Mouse (Mus musculus): ENCODE data around the gene Gm15155. TPM values are rescaled to one million over a fixed set of nuclear protein-coding genes. Genes with fewer than 3 reads are reported as not detected.
"Not testable (repeated sequence)": the region's sequence is repeated elsewhere in the genome, so short reads cannot be mapped to it uniquely, and the experiment has no call there.

Gm15155 gene
- polyA plus RNA-seq, 1 experiment from 2014 or later, result not detected

- 20% methylated on average over 14 of the region's 15 CpGs for WGBS
- no peaks in the 10 kb centered on the region for H3K9me3 ChIP-seq
- H3K4me2 ChIP-seq, result peak overlapping the region; percentile 83
- H3K27ac ChIP-seq, result no peak overlapping the region
- no peak for ATAC-seq (ENCODE audit: insufficient number of reproducible peaks, insufficient read depth, low FRiP score, low TSS enrichment, low read depth)
- peak overlapping the region; percentile 48 for H3K4me3 ChIP-seq (replicated peaks)
- no peaks in the 10 kb centered on the region; the same call in 1 of the 2 replicates for H3K4me1 ChIP-seq (replicated peaks)
- peaks cover 54% of the 10 kb centered on the region for H3K27me3 ChIP-seq
- H3K36me3 ChIP-seq, result no peaks in the 10 kb centered on the region
- H3K9ac ChIP-seq (replicated peaks), result no peak overlapping the region
These were observed 354 bp downstream of the Gm15155 start for GRCm38 (mm10) chrX:155624895-155625294.

GRCm38 (mm10) chrX:155625671-155626196, 1.2 kb downstream of the Gm15155 start:
- no peak overlapping the region for H3K9ac ChIP-seq (replicated peaks)
- H3K27me3 ChIP-seq, result peaks cover 54% of the 10 kb centered on the region
- no peaks in the 10 kb centered on the region for H3K9me3 ChIP-seq
- 12% methylated on average over 13 of the region's 13 CpGs for WGBS
- no peak overlapping the region for H3K4me3 ChIP-seq (replicated peaks)
- no peak for ATAC-seq (ENCODE audit: insufficient number of reproducible peaks, insufficient read depth, low FRiP score, low TSS enrichment, low read depth)
- no peak overlapping the region for H3K27ac ChIP-seq
- H3K4me1 ChIP-seq (replicated peaks), result no peaks in the 10 kb centered on the region; the same call in 1 of the 2 replicates
- peak overlapping the region; percentile 39 for H3K4me2 ChIP-seq
- H3K36me3 ChIP-seq, result no peaks in the 10 kb centered on the region

- Histone ChIP-seq H3K27ac (no peak overlapping the region), H3K9me3 (no peaks in the 10 kb centered on the region), H3K4me1 (replicated peaks) (no peaks in the 10 kb centered on the region), H3K36me3 (no peaks in the 10 kb centered on the region), H3K4me3 (replicated peaks) (no peak overlapping the region), H3K9ac (replicated peaks) (no peak overlapping the region), H3K4me2 (no peak overlapping the region), H3K27me3 (no peaks in the 10 kb centered on the region)
- 0% methylated on average over 1 of the region's 1 CpGs for WGBS
- no peak for ATAC-seq (ENCODE audit: insufficient number of reproducible peaks, insufficient read depth, low FRiP score, low TSS enrichment, low read depth)
These were observed 19.4 kb downstream of the Gm15155 start for GRCm38 (mm10) chrX:155643975-155644374.

GRCm38 (mm10) chrX:155645975-155646374, 21.4 kb downstream of the Gm15155 start:
- H3K9me3 ChIP-seq, result no peaks in the 10 kb centered on the region
- 82% methylated on average over 3 of the region's 3 CpGs for WGBS
- H3K27me3 ChIP-seq, result no peaks in the 10 kb centered on the region
- H3K9ac ChIP-seq (replicated peaks), result no peak overlapping the region
- no peaks in the 10 kb centered on the region for H3K4me1 ChIP-seq (replicated peaks)
- H3K27ac ChIP-seq, result no peak overlapping the region
- no peak for ATAC-seq (ENCODE audit: insufficient number of reproducible peaks, insufficient read depth, low FRiP score, low TSS enrichment, low read depth)
- no peak overlapping the region for H3K4me3 ChIP-seq (replicated peaks)
- H3K36me3 ChIP-seq, result no peaks in the 10 kb centered on the region
- H3K4me2 ChIP-seq, result no peak overlapping the region

GRCm38 (mm10) chrX:155657971-155658370, 33.4 kb downstream of the Gm15155 start:
- no peak overlapping the region for H3K27ac ChIP-seq
- no peaks in the 10 kb centered on the region for H3K36me3 ChIP-seq
- no peaks in the 10 kb centered on the region for H3K4me1 ChIP-seq (replicated peaks)
- H3K9me3 ChIP-seq, result no peaks in the 10 kb centered on the region
- H3K9ac ChIP-seq (replicated peaks), result no peak overlapping the region
- 100% methylated on average over 1 of the region's 1 CpGs for whole genome bisulfite sequencing
- no peaks in the 10 kb centered on the region for H3K27me3 ChIP-seq
- H3K4me2 ChIP-seq, result no peak overlapping the region
- ATAC-seq (ENCODE audit: insufficient number of reproducible peaks, insufficient read depth, low FRiP score, low TSS enrichment, low read depth), result no peak
- no peak overlapping the region for H3K4me3 ChIP-seq (replicated peaks)

- WGBS, result 90% methylated on average over 1 of the region's 1 CpGs
- H3K4me1 ChIP-seq (replicated peaks); H3K9ac ChIP-seq (replicated peaks): not testable (repeated sequence)
These were observed 65.9 kb downstream of the Gm15155 start for GRCm38 (mm10) chrX:155690440-155690839.

GRCm38 (mm10) chrX:155724157-155724556, 99.6 kb downstream of the Gm15155 start:
- Histone ChIP-seq H3K9me3 (no peaks in the 10 kb centered on the region), H3K4me1 (replicated peaks) (no peaks in the 10 kb centered on the region), H3K36me3 (no peaks in the 10 kb centered on the region), H3K4me3 (replicated peaks) (no peak overlapping the region), H3K27ac (no peak overlapping the region), H3K4me2 (no peak overlapping the region), H3K9ac (replicated peaks) (no peak overlapping the region), H3K27me3 (no peaks in the 10 kb centered on the region)
- no peak for ATAC-seq (ENCODE audit: insufficient number of reproducible peaks, insufficient read depth, low FRiP score, low TSS enrichment, low read depth)
- 78% methylated on average over 3 of the region's 3 CpGs for WGBS

More at GRCm38 (mm10) chrX:155690440-155690839, 65.9 kb downstream of the Gm15155 start:
- H3K4me3 ChIP-seq (replicated peaks); H3K4me2 ChIP-seq; H3K36me3 ChIP-seq; H3K27ac ChIP-seq; H3K9me3 ChIP-seq; H3K27me3 ChIP-seq; ATAC-seq (ENCODE audit: insufficient number of reproducible peaks, insufficient read depth, low FRiP score, low TSS enrichment, low read depth): not testable (repeated sequence)

- Histone ChIP-seq H3K4me1 (replicated peaks) (no peaks in the 10 kb centered on the region), H3K4me3 (replicated peaks) (no peak overlapping the region), H3K27ac (no peak overlapping the region), H3K27me3 (no peaks in the 10 kb centered on the region), H3K36me3 (no peaks in the 10 kb centered on the region), H3K9ac (replicated peaks) (no peak overlapping the region), H3K4me2 (no peak overlapping the region), H3K9me3 (no peaks in the 10 kb centered on the region)
- ATAC-seq (ENCODE audit: insufficient number of reproducible peaks, insufficient read depth, low FRiP score, low TSS enrichment, low read depth), result no peak
- WGBS, result 71% methylated on average over 1 of the region's 1 CpGs
These were observed 103.8 kb downstream of the Gm15155 start for GRCm38 (mm10) chrX:155728387-155728786.

GRCm38 (mm10) chrX:155888118-155888517, 263.6 kb downstream of the Gm15155 start:
- Histone ChIP-seq H3K9me3 (no peaks in the 10 kb centered on the region), H3K27ac (no peak overlapping the region), H3K4me3 (replicated peaks) (no peak overlapping the region), H3K4me1 (replicated peaks) (no peaks in the 10 kb centered on the region), H3K36me3 (no peaks in the 10 kb centered on the region), H3K4me2 (no peak overlapping the region), H3K9ac (replicated peaks) (no peak overlapping the region), H3K27me3 (no peaks in the 10 kb centered on the region)
- ATAC-seq (ENCODE audit: insufficient number of reproducible peaks, insufficient read depth, low FRiP score, low TSS enrichment, low read depth), result no peak
- WGBS, result 79% methylated on average over 1 of the region's 1 CpGs

GRCm38 (mm10) chrX:155900040-155900439, 275.5 kb downstream of the Gm15155 start:
- Histone ChIP-seq H3K9me3 (no peaks in the 10 kb centered on the region), H3K36me3 (no peaks in the 10 kb centered on the region), H3K9ac (replicated peaks) (no peak overlapping the region), H3K4me3 (replicated peaks) (no peak overlapping the region), H3K27ac (no peak overlapping the region), H3K4me2 (no peak overlapping the region), H3K27me3 (no peaks in the 10 kb centered on the region), H3K4me1 (replicated peaks) (no peaks in the 10 kb centered on the region)
- ATAC-seq (ENCODE audit: insufficient number of reproducible peaks, insufficient read depth, low FRiP score, low TSS enrichment, low read depth), result no peak
- 88% methylated on average over 1 of the region's 1 CpGs for WGBS

GRCm38 (mm10) chrX:155901742-155902141, 277.2 kb downstream of the Gm15155 start:
- Histone ChIP-seq H3K27ac (no peak overlapping the region), H3K4me3 (replicated peaks) (no peak overlapping the region), H3K4me1 (replicated peaks) (no peaks in the 10 kb centered on the region), H3K4me2 (no peak overlapping the region), H3K9ac (replicated peaks) (no peak overlapping the region), H3K9me3 (no peaks in the 10 kb centered on the region), H3K27me3 (no peaks in the 10 kb centered on the region), H3K36me3 (no peaks in the 10 kb centered on the region)
- ATAC-seq (ENCODE audit: insufficient number of reproducible peaks, insufficient read depth, low FRiP score, low TSS enrichment, low read depth), result no peak

GRCm38 (mm10) chrX:155903108-155903507, 278.6 kb downstream of the Gm15155 start:
- Histone ChIP-seq H3K27me3 (no peaks in the 10 kb centered on the region), H3K4me3 (replicated peaks) (no peak overlapping the region), H3K27ac (no peak overlapping the region), H3K4me2 (no peak overlapping the region), H3K36me3 (no peaks in the 10 kb centered on the region), H3K9me3 (no peaks in the 10 kb centered on the region), H3K9ac (replicated peaks) (no peak overlapping the region), H3K4me1 (replicated peaks) (no peaks in the 10 kb centered on the region)
- 50% methylated on average over 1 of the region's 1 CpGs for WGBS
- no peak for ATAC-seq (ENCODE audit: insufficient number of reproducible peaks, insufficient read depth, low FRiP score, low TSS enrichment, low read depth)
